Mouse (Mus musculus): ENCODE results near the gene Enox1. TPM values are rescaled to one million over a fixed set of nuclear protein-coding genes. Genes with fewer than 3 reads are reported as not detected.

Enox1 gene
- polyA plus RNA-seq, 1 experiment from 2014 or later: 33.5 TPM

- no peak overlapping the region for H3K4me2 ChIP-seq
- no peaks in the 10 kb centered on the region; the same call in 1 of the 2 replicates for H3K4me1 ChIP-seq
- 78% methylated on average over 14 of the region's 14 CpGs for WGBS
- no peaks in the 10 kb centered on the region for H3K27me3 ChIP-seq
- H3K9ac ChIP-seq: no peak overlapping the region
- H3K36me3 ChIP-seq (replicated peaks): no peaks in the 10 kb centered on the region; the same call in 1 of the 2 replicates
- no peak overlapping the region for H3K4me3 ChIP-seq (replicated peaks)
- no peak for ATAC-seq (ENCODE audit: low FRiP score)
- H3K9me3 ChIP-seq: 0 out of 2 replicates have a peak, but pooled peaks cover 10% of the 10 kb centered on the region
- H3K27ac ChIP-seq: 0 out of 2 replicates have a peak overlapping the region, but pooled peaks have one; percentile 25
Observed at GRCm38 (mm10) chr14:77599016-77599704, 442.6 kb downstream of the Enox1 start.

GRCm38 (mm10) chr14:77600773-77601172, 444.2 kb downstream of the Enox1 start:
- ATAC-seq (ENCODE audit: low FRiP score): no peak
- H3K4me2 ChIP-seq: no peak overlapping the region
- H3K27ac ChIP-seq: no peak overlapping the region
- H3K9me3 ChIP-seq: 0 out of 2 replicates have a peak, but pooled peaks cover 10% of the 10 kb centered on the region
- peaks cover 8% of the 10 kb centered on the region; the same call in 1 of the 2 replicates for H3K36me3 ChIP-seq (replicated peaks)
- WGBS: 92% methylated on average over 1 of the region's 1 CpGs
- H3K9ac ChIP-seq: no peak overlapping the region
- H3K27me3 ChIP-seq: no peaks in the 10 kb centered on the region
- no peak overlapping the region for H3K4me3 ChIP-seq (replicated peaks)
- H3K4me1 ChIP-seq: no peaks in the 10 kb centered on the region; the same call in 1 of the 2 replicates

- Histone ChIP-seq H3K36me3 (replicated peaks) (peaks cover 12% of the 10 kb centered on the region; the same call in 1 of the 2 replicates), H3K9me3 (0 out of 2 replicates have a peak, but pooled peaks cover 10% of the 10 kb centered on the region), H3K4me2 (no peak overlapping the region), H3K4me1 (no peaks in the 10 kb centered on the region; the same call in 1 of the 2 replicates), H3K27ac (no peak overlapping the region), H3K9ac (no peak overlapping the region), H3K27me3 (no peaks in the 10 kb centered on the region), H3K4me3 (replicated peaks) (no peak overlapping the region)
- ATAC-seq (ENCODE audit: low FRiP score): no peak
- 80% methylated on average over 2 of the region's 2 CpGs for WGBS
Observed at GRCm38 (mm10) chr14:77601446-77601845, 444.9 kb downstream of the Enox1 start.

- H3K4me1 ChIP-seq: no peaks in the 10 kb centered on the region
- H3K9me3 ChIP-seq: no peaks in the 10 kb centered on the region
- H3K36me3 ChIP-seq (replicated peaks): peaks cover 17% of the 10 kb centered on the region; the same call in 1 of the 2 replicates
- H3K27ac ChIP-seq: no peak overlapping the region
- no peaks in the 10 kb centered on the region for H3K27me3 ChIP-seq
- 80% methylated on average over 5 of the region's 5 CpGs for WGBS
- H3K9ac ChIP-seq: no peak overlapping the region
- no peak overlapping the region for H3K4me3 ChIP-seq (replicated peaks)
- H3K4me2 ChIP-seq: no peak overlapping the region
- ATAC-seq (ENCODE audit: low FRiP score): no peak
Observed at GRCm38 (mm10) chr14:77608182-77608839, 451.7 kb downstream of the Enox1 start.

GRCm38 (mm10) chr14:77615201-77615600, 458.6 kb downstream of the Enox1 start:
- H3K9ac ChIP-seq: no peak overlapping the region
- WGBS: 94% methylated on average over 16 of the region's 16 CpGs
- peaks cover 9% of the 10 kb centered on the region; the same call in 1 of the 2 replicates for H3K4me1 ChIP-seq
- no peak overlapping the region for H3K4me2 ChIP-seq
- no peak for ATAC-seq (ENCODE audit: low FRiP score)
- 0 out of 2 replicates have a peak, but pooled peaks cover 5% of the 10 kb centered on the region for H3K36me3 ChIP-seq (replicated peaks)
- no peak overlapping the region for H3K27ac ChIP-seq
- no peaks in the 10 kb centered on the region for H3K9me3 ChIP-seq
- H3K27me3 ChIP-seq: no peaks in the 10 kb centered on the region
- H3K4me3 ChIP-seq (replicated peaks): no peak overlapping the region

- no peaks in the 10 kb centered on the region for H3K36me3 ChIP-seq (replicated peaks)
- 45% methylated on average over 6 of the region's 6 CpGs for WGBS
- no peak overlapping the region for H3K4me2 ChIP-seq
- no peaks in the 10 kb centered on the region for H3K27me3 ChIP-seq
- no peak overlapping the region for H3K4me3 ChIP-seq (replicated peaks)
- no peak overlapping the region for H3K27ac ChIP-seq
- no peak overlapping the region for H3K9ac ChIP-seq
- no peaks in the 10 kb centered on the region for H3K9me3 ChIP-seq
- ATAC-seq (ENCODE audit: low FRiP score): no peak
- H3K4me1 ChIP-seq: peaks cover 17% of the 10 kb centered on the region
Observed at GRCm38 (mm10) chr14:77617250-77617649, 460.7 kb downstream of the Enox1 start.

- Histone ChIP-seq H3K9ac (no peak overlapping the region), H3K27ac (no peak overlapping the region), H3K27me3 (0 out of 2 replicates have a peak, but pooled peaks cover 3% of the 10 kb centered on the region), H3K36me3 (replicated peaks) (no peaks in the 10 kb centered on the region), H3K4me1 (peaks cover 17% of the 10 kb centered on the region), H3K4me2 (no peak overlapping the region), H3K4me3 (replicated peaks) (no peak overlapping the region), H3K9me3 (no peaks in the 10 kb centered on the region)
- WGBS: 84% methylated on average over 13 of the region's 13 CpGs
- no peak for ATAC-seq (ENCODE audit: low FRiP score)
Observed at GRCm38 (mm10) chr14:77618131-77618805, 461.7 kb downstream of the Enox1 start.

GRCm38 (mm10) chr14:77621473-77622264, 465.1 kb downstream of the Enox1 start:
- 0 out of 2 replicates have a peak, but pooled peaks cover 3% of the 10 kb centered on the region for H3K27me3 ChIP-seq
- no peaks in the 10 kb centered on the region for H3K9me3 ChIP-seq
- no peak overlapping the region for H3K4me3 ChIP-seq (replicated peaks)
- H3K4me2 ChIP-seq: no peak overlapping the region
- H3K9ac ChIP-seq: no peak overlapping the region
- 68% methylated on average over 4 of the region's 4 CpGs for WGBS
- H3K36me3 ChIP-seq (replicated peaks): no peaks in the 10 kb centered on the region
- peaks cover 23% of the 10 kb centered on the region for H3K4me1 ChIP-seq
- ATAC-seq (ENCODE audit: low FRiP score): no peak
- 0 out of 2 replicates have a peak overlapping the region, but pooled peaks have one; percentile 31 for H3K27ac ChIP-seq

- 14% methylated on average over 12 of the region's 12 CpGs for WGBS
Observed at GRCm38 (mm10) chr14:77626557-77627507, 470.3 kb downstream of the Enox1 start.

GRCm38 (mm10) chr14:77632466-77633171, 476.1 kb downstream of the Enox1 start:
- 81% methylated on average over 10 of the region's 10 CpGs for WGBS
- peak overlapping the region; percentile 42; the same call in 1 of the 2 replicates for H3K27ac ChIP-seq
- no peak overlapping the region for H3K4me3 ChIP-seq (replicated peaks)
- H3K27me3 ChIP-seq: peaks cover 29% of the 10 kb centered on the region
- no peak overlapping the region for H3K9ac ChIP-seq
- H3K4me2 ChIP-seq: no peak overlapping the region
- peaks cover 66% of the 10 kb centered on the region for H3K4me1 ChIP-seq
- no peak for ATAC-seq (ENCODE audit: low FRiP score)
- H3K36me3 ChIP-seq (replicated peaks): no peaks in the 10 kb centered on the region
- no peaks in the 10 kb centered on the region for H3K9me3 ChIP-seq

More at GRCm38 (mm10) chr14:77626557-77627507, 470.3 kb downstream of the Enox1 start:
- Histone ChIP-seq H3K9ac (peak overlapping the region; percentile 21; the same call in 1 of the 2 replicates), H3K4me3 (replicated peaks) (no peak overlapping the region), H3K4me2 (no peak overlapping the region), H3K4me1 (peaks cover 42% of the 10 kb centered on the region), H3K9me3 (no peaks in the 10 kb centered on the region), H3K36me3 (replicated peaks) (no peaks in the 10 kb centered on the region), H3K27me3 (peaks cover 32% of the 10 kb centered on the region), H3K27ac (peak overlapping the region; percentile 84)
- ATAC-seq (ENCODE audit: low FRiP score): peak; percentile 78
